Mouse (Mus musculus): Measurements from ENCODE around the gene Dhrs11.
A peak's percentile ranks its signal among the peaks of the same experiment; 100 is the strongest.

Gene Dhrs11

GRCm38 (mm10) chr11:84823484-84823897 lies 5.3 kb downstream of the Dhrs11 start:
- DNase-seq (ENCODE audit: low spot score in 2 of 2), result no peak

GRCm38 (mm10) chr11:84822487-84822886 lies 6.3 kb downstream of the Dhrs11 start:
- DNase-seq (ENCODE audit: low spot score in 2 of 2), result no peak

GRCm38 (mm10) chr11:84821131-84821770 lies 7.5 kb downstream of the Dhrs11 start:
- no peak for DNase-seq (ENCODE audit: low spot score in 2 of 2)

- DNase-seq (ENCODE audit: low spot score in 2 of 2), result peak; percentile 85 to 86
Observed at GRCm38 (mm10) chr11:84818961-84819692, 9.7 kb downstream of the Dhrs11 start, which contains the start of gene Mrm1. Gene Mrm1, minus strand, starts transcription at chr11:84819515.

- DNase-seq (ENCODE audit: low spot score in 2 of 2), result peak; percentile 54 to 60
Observed at GRCm38 (mm10) chr11:84818085-84818960, 10.5 kb downstream of the Dhrs11 start.

GRCm38 (mm10) chr11:84817362-84817761 lies 11.4 kb downstream of the Dhrs11 start:
- no peak for DNase-seq (ENCODE audit: low spot score in 2 of 2)

- peak in 1 of 2 experiments; percentile 74 for DNase-seq (ENCODE audit: low spot score in 2 of 2)
Observed at GRCm38 (mm10) chr11:84813724-84814510, 14.9 kb downstream of the Dhrs11 start.

- no peak for DNase-seq (ENCODE audit: low spot score in 2 of 2)
Observed at GRCm38 (mm10) chr11:84804373-84804772, 24.4 kb downstream of the Dhrs11 start.

GRCm38 (mm10) chr11:84797627-84798353 lies 31.0 kb downstream of the Dhrs11 start:
- peak in 1 of 2 experiments; percentile 69 for DNase-seq (ENCODE audit: low spot score in 2 of 2)

GRCm38 (mm10) chr11:84797026-84797425 lies 31.8 kb downstream of the Dhrs11 start:
- no peak for DNase-seq (ENCODE audit: low spot score in 2 of 2)

GRCm38 (mm10) chr11:84794496-84795113 lies 34.2 kb downstream of the Dhrs11 start:
- peak; percentile 55 to 75 for DNase-seq (ENCODE audit: low spot score in 2 of 2)

GRCm38 (mm10) chr11:84793545-84793944 lies 35.2 kb downstream of the Dhrs11 start:
- no peak for DNase-seq (ENCODE audit: low spot score in 2 of 2)

GRCm38 (mm10) chr11:84790383-84790782 lies 38.4 kb downstream of the Dhrs11 start:
- DNase-seq (ENCODE audit: low spot score in 2 of 2), result no peak

- no peak for DNase-seq (ENCODE audit: low spot score in 2 of 2)
Observed at GRCm38 (mm10) chr11:84780143-84780870, 48.5 kb downstream of the Dhrs11 start.

GRCm38 (mm10) chr11:84775560-84775959 lies 53.2 kb downstream of the Dhrs11 start:
- DNase-seq (ENCODE audit: low spot score in 2 of 2), result no peak

GRCm38 (mm10) chr11:84774870-84775514 lies 53.8 kb downstream of the Dhrs11 start:
- no peak for DNase-seq (ENCODE audit: low spot score in 2 of 2)

Data from frontal cortex, postnatal 14 days (tissue).